Mouse (Mus musculus) hindbrain, embryonic 14.5 days (tissue): ENCODE results near the gene Rap2a. TPM values are rescaled to one million over a fixed set of nuclear protein-coding genes. Genes with fewer than 3 reads are reported as not detected.

ENCODE experiments used
- ATAC-seq: fragments of 200-750 bp; cut with Nextera tagmentation; 2 replicates; pipeline ENCODE4 v1.8.0; 2017; ENCODE audit warnings: moderate number of reproducible peaks, mild to moderate bottlenecking, moderate TSS enrichment, moderate library complexity; ENCODE audit not compliant: low FRiP score
- DNase-seq: peaks from one replicate; pipeline ENCODE4 v3.0.0-alpha.2; 2015; ENCODE audit warnings: low spot score
- H3K27ac ChIP-seq: fragments of 300-500 bp; sonication (generic); 2 replicates; pipeline ENCODE4 v1.5.1; 2014; ENCODE audit warnings: mild to moderate bottlenecking, moderate library complexity
- H3K27me3 ChIP-seq: fragments of 300-500 bp; sonication (generic); 2 replicates; pipeline ENCODE4 v1.6.1; 2014; ENCODE audit warnings: mild to moderate bottlenecking, low read length, mixed read lengths; ENCODE audit not compliant: control insufficient read depth, insufficient read depth
- H3K36me3 ChIP-seq: fragments of 300-500 bp; sonication (generic); replicated peaks from 2 replicates; pipeline ENCODE4 v1.6.1; 2014; ENCODE audit not compliant: control insufficient read depth, insufficient read depth
- H3K4me1 ChIP-seq: fragments of 300-500 bp; sonication (generic); replicated peaks from 2 replicates; pipeline ENCODE4 v1.6.1; 2014; ENCODE audit warnings: antibody characterized with exemption, low read length, mixed read lengths; ENCODE audit not compliant: control insufficient read depth, insufficient read depth
- H3K4me2 ChIP-seq: fragments of 300-500 bp; sonication (generic); replicated peaks from 2 replicates; pipeline ENCODE4 v1.6.1; 2014; ENCODE audit warnings: mild to moderate bottlenecking, moderate library complexity
- H3K4me3 ChIP-seq: fragments of 300-500 bp; sonication (generic); replicated peaks from 2 replicates; pipeline ENCODE4 v1.5.1; 2014; ENCODE audit warnings: mild to moderate bottlenecking, low read length
- H3K9ac ChIP-seq: fragments of 300-500 bp; sonication (generic); 2 replicates; pipeline ENCODE4 v1.6.1; 2014
- H3K9me3 ChIP-seq: fragments of 300-500 bp; sonication (generic); 2 replicates; pipeline ENCODE4 v1.6.1; 2016; ENCODE audit warnings: low read length; ENCODE audit not compliant: control insufficient read depth
- WGBS: fragments of 180-500 bp; shearing (Covaris S2); extraction: QIAGEN DNeasy Blood & Tissue Kit; methylation state at CpG from one replicate; pipeline ENCODE4 v1.1.7; 2014; 5-methylcytosine and 5-hydroxymethylcytosine counted together
- polyA plus RNA-seq: library from polyadenylated mRNA; unstranded; fragments of >200 nt; fragmentation: Nextera tagmentation; extraction: Ambion mirVana; gene quantifications from 2 replicates; pipeline ENCODE4 v1.2.1, GENCODE M21; 2014

Rap2a gene
- polyA plus RNA-seq, 1 experiment from 2014 or later, result 25.8 TPM

DNA sequence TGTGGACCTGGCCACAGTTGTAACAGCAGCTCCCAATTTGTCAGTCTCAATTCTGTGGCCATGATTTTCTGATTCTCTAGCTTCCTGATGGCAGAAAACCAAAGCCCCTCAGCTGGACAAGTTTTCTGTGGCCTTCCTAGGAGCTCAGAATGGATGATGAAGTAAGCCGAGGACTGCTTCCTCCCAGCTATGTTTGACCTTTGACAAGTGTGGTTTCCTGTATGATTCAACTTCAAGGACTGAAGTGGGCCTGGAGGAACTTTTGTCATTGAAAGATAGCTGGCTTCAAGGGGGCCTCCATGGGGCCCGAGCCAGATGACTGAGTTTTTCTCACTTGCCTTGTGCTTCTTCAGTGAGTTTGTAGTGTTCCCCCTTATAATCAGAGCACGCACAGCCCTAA is 42.6 kb downstream of the Rap2a start:
- H3K27me3 ChIP-seq, result no peaks in the 10 kb centered on the region
- no peak overlapping the region for H3K27ac ChIP-seq
- H3K4me1 ChIP-seq, result no peaks in the 10 kb centered on the region
- no peak for DNase-seq
- no peaks in the 10 kb centered on the region for H3K36me3 ChIP-seq
- no peak overlapping the region for H3K4me3 ChIP-seq
- no peak overlapping the region for H3K9ac ChIP-seq
- ATAC-seq, result no peak
- no peak overlapping the region for H3K4me2 ChIP-seq
- no peaks in the 10 kb centered on the region for H3K9me3 ChIP-seq
- WGBS, result 91% methylated on average over 3 of the region's 3 CpGs

DNA sequence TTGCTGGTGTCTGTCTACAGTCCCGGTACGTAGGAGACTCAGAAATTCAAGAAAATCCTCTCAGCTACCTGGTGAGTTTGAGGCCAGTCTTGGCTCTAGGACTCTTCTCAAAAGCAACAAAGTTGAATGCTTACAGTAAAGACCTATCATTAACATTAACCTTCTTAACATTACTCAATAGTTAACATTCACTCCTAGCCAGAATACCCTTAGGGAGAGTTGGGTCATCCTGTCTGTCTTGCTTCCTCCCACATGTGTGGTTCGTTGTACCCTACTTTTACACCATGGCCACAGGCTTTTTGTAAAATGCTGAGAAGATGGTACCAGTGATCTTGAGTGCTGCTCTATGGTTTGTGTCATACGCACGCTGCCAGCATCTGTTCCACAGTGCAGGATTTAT is 45.1 kb downstream of the Rap2a start:
- DNase-seq (no peak), ATAC-seq (no peak)
- Histone ChIP-seq H3K4me2 (no peak overlapping the region), H3K4me1 (no peaks in the 10 kb centered on the region), H3K9me3 (no peaks in the 10 kb centered on the region), H3K27me3 (no peaks in the 10 kb centered on the region), H3K9ac (no peak overlapping the region), H3K36me3 (no peaks in the 10 kb centered on the region), H3K27ac (no peak overlapping the region), H3K4me3 (no peak overlapping the region)
- 97% methylated on average over 5 of the region's 5 CpGs for WGBS

DNA sequence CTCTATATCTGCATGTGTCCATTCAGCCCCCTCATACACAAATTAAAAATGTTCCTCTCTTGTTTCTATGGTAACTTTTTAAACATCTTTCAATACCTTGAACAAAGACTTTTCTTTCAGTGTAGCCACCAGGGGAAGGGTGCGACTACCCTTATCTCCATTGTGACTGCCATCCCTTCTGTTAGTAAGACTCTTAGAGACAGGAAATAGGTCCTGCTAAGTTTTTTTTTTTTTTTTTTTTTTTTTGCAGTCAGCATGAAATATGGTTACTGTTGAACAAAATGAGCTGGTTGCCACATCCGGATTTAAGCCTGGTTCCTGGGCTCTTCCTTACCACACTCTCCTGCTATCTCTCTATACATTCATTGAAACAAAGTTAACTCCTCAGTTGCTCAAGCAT is 47.4 kb downstream of the Rap2a start:
- no peaks in the 10 kb centered on the region for H3K4me1 ChIP-seq
- H3K36me3 ChIP-seq, result no peaks in the 10 kb centered on the region
- 73% methylated on average over 2 of the region's 2 CpGs for WGBS
- H3K4me2 ChIP-seq, result no peak overlapping the region
- ATAC-seq, result no peak
- no peak overlapping the region for H3K4me3 ChIP-seq
- no peaks in the 10 kb centered on the region for H3K9me3 ChIP-seq
- no peak for DNase-seq
- no peak overlapping the region for H3K27ac ChIP-seq
- H3K27me3 ChIP-seq, result no peaks in the 10 kb centered on the region
- no peak overlapping the region for H3K9ac ChIP-seq

DNA sequence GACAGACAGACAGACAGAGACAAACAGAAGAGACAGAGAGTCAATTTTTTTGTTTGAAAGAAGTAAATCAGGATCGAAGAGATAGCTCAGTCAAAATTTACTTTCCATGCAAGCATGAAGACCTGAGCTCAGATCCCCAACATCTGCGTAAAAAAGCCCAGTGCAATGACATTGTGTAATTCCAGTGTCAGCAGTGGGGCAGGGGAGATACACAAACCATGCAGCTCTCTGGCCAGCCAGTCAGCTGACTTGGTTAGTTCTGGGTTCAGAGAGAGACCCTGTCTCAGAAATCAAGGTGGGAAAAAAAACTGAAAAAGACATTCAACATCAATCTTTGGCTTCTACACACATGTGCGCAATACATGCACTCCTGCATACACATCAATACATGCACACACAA is 55.1 kb downstream of the Rap2a start:
- 98% methylated on average over 3 of the region's 3 CpGs for WGBS
- no peaks in the 10 kb centered on the region for H3K4me1 ChIP-seq
- ATAC-seq, result no peak
- no peak overlapping the region for H3K4me3 ChIP-seq
- H3K9me3 ChIP-seq, result no peaks in the 10 kb centered on the region
- H3K9ac ChIP-seq, result no peak overlapping the region
- no peak overlapping the region for H3K4me2 ChIP-seq
- no peak overlapping the region for H3K27ac ChIP-seq
- no peaks in the 10 kb centered on the region for H3K36me3 ChIP-seq
- no peaks in the 10 kb centered on the region for H3K27me3 ChIP-seq
- DNase-seq, result no peak

DNA sequence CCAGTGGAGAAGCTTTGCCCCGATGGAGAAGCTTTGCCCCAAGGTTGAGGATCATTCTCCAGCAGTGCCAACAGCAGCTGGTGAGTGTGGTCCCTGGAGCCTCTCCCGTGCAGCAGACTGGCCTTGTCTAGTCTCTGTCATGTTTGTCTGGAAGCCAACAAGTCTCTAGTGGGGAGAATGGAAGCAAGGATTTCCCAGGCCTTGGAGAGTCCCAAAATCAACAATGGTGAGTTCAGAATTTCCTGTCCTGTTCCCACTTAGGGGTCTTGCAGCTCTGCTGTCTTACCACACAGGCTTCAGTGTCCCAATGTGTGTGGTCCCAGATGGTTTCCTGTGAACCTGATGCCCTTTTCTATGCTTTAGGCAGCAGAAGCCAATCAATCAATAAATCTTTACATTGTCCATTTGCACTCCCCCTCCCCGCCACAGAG is 56.6 kb downstream of the Rap2a start:
- Histone ChIP-seq H3K4me3 (no peak overlapping the region), H3K27me3 (no peaks in the 10 kb centered on the region)
- no peak for ATAC-seq

DNA sequence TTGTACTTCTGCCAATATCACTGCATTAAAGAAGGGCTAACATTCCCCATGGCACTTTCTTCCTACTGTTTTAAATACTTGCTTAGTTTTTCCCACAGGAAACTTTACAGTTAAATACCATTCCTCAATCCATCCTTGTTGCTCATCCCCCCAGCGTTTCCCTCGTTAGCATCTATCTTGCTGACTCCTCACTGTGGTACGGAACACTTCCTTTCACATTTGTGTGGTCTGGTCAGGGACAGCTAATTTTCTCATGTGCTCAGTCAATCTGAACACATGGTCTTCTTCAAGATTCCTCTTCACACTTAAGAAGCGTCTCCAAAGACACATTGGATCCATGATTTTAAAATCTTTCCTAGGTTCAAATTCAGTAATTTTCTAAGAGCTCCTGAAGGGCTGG is 57.2 kb downstream of the Rap2a start:
- no peak for ATAC-seq
- no peaks in the 10 kb centered on the region for H3K9me3 ChIP-seq
- H3K27me3 ChIP-seq, result no peaks in the 10 kb centered on the region
- whole genome bisulfite sequencing, result 64% methylated on average over 4 of the region's 4 CpGs
- no peaks in the 10 kb centered on the region for H3K4me1 ChIP-seq
- no peak overlapping the region for H3K9ac ChIP-seq
- no peak overlapping the region for H3K4me2 ChIP-seq
- H3K36me3 ChIP-seq, result no peaks in the 10 kb centered on the region
- no peak for DNase-seq
- no peak overlapping the region for H3K4me3 ChIP-seq
- H3K27ac ChIP-seq, result no peak overlapping the region

More for the DNA sequence above, 56.6 kb downstream of the Rap2a start:
- no peaks in the 10 kb centered on the region for H3K9me3 ChIP-seq
- no peak overlapping the region for H3K27ac ChIP-seq
- H3K9ac ChIP-seq, result no peak overlapping the region
- DNase-seq, result no peak
- H3K4me2 ChIP-seq, result no peak overlapping the region
- H3K36me3 ChIP-seq, result no peaks in the 10 kb centered on the region
- WGBS, result 34% methylated on average over 3 of the region's 3 CpGs
- H3K4me1 ChIP-seq, result no peaks in the 10 kb centered on the region

DNA sequence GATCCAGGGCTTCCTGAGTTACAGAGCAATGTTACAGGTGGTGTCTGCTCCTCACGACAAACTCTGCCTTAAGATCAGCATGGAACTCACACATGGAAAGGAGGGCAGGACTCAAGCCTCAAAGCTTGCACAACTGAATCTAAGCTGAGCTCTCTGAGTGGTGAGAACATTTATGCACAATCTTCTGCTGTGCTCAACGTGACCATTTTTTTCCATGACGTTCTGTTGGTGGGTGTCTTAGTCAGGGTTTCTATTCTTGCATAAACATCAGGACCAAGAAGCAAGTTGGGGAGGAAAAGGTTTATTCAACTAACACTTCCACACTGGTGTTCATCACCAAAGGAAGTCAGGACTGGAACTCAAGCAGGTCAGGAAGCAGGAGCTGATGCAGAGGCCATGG is 57.7 kb downstream of the Rap2a start:
- H3K9me3 ChIP-seq, result no peaks in the 10 kb centered on the region
- no peaks in the 10 kb centered on the region for H3K4me1 ChIP-seq
- H3K27me3 ChIP-seq, result no peaks in the 10 kb centered on the region
- ATAC-seq (no peak), DNase-seq (no peak)
- H3K36me3 ChIP-seq, result no peaks in the 10 kb centered on the region
- no peak overlapping the region for H3K9ac ChIP-seq
- no peak overlapping the region for H3K4me3 ChIP-seq
- H3K4me2 ChIP-seq, result no peak overlapping the region
- no peak overlapping the region for H3K27ac ChIP-seq
- WGBS, result 91% methylated on average over 3 of the region's 3 CpGs

DNA sequence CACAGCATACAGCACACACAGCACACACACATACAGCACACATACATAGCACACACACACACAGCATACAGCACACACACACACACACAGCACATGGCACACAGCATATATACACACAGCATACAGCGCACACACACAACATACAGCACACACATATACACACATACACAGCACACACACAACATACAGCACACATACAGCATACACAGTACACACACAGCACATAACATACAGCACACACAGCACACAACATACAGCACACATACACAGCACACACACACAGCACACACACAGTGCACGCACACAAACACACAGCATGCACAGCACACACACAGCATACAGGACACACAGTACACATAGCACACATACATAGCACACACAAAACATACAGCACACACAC is 60.9 kb downstream of the Rap2a start:
- Histone ChIP-seq H3K9me3 (no peaks in the 10 kb centered on the region), H3K4me1 (no peaks in the 10 kb centered on the region), H3K36me3 (no peaks in the 10 kb centered on the region), H3K27me3 (no peaks in the 10 kb centered on the region), H3K27ac (no peak overlapping the region), H3K4me2 (no peak overlapping the region), H3K9ac (no peak overlapping the region), H3K4me3 (no peak overlapping the region)
- DNase-seq (no peak), ATAC-seq (no peak)
- whole genome bisulfite sequencing, result 81% methylated on average over 2 of the region's 2 CpGs

DNA sequence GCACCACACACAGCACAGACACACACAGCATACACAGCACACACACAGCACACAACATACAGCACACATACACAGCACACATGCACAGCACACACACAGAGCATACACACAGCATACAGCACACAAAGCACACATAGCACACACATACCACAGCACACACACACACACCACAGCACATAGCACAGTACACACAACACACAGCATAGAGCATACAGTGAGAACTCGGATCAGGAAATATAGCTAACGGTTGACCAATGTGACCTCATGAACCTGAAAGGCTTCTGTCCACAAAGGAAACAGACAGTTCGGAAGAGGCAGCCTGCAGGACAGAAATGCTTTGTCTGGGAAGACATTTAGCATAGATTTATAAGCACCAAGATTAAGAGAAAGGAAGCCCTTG is 61.4 kb downstream of the Rap2a start:
- H3K4me1 ChIP-seq, result no peaks in the 10 kb centered on the region
- no peak overlapping the region for H3K4me3 ChIP-seq
- H3K36me3 ChIP-seq, result no peaks in the 10 kb centered on the region
- H3K4me2 ChIP-seq, result no peak overlapping the region
- DNase-seq (no peak), ATAC-seq (no peak)
- H3K27me3 ChIP-seq, result no peaks in the 10 kb centered on the region
- H3K27ac ChIP-seq, result no peak overlapping the region
- H3K9ac ChIP-seq, result no peak overlapping the region
- H3K9me3 ChIP-seq, result no peaks in the 10 kb centered on the region
- 65% methylated on average over 3 of the region's 3 CpGs for WGBS

DNA sequence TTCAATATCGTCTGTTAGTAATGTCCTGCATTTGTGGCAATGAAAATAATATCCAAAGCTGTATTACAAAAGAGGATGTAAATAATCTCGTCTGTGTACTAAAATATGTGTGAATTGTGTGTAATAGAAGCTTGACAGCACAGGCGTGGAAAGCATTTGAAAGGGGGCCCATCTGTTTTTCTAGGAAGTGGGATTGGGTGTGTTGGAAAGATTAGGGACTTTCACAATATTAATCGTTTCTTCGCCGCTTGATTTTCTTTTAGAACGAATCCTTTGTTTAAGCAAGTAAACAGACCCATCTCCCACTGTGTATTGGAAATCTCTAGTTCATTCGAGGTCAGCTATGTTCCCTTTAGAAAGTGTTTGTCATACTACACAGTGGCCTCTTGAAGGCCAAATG is 64.2 kb downstream of the Rap2a start:
- ATAC-seq, result no peak
- Histone ChIP-seq H3K4me2 (no peak overlapping the region), H3K27ac (no peak overlapping the region), H3K9ac (no peak overlapping the region), H3K4me3 (no peak overlapping the region), H3K27me3 (no peaks in the 10 kb centered on the region), H3K4me1 (no peaks in the 10 kb centered on the region), H3K36me3 (no peaks in the 10 kb centered on the region), H3K9me3 (no peaks in the 10 kb centered on the region)
- DNase-seq, result no peak
- 69% methylated on average over 8 of the region's 8 CpGs for WGBS
